Mouse (Mus musculus): Measurements from ENCODE around the gene Cxcr2. TPM values are rescaled to one million over a fixed set of nuclear protein-coding genes. Genes with fewer than 3 reads are reported as not detected.

Gene Cxcr2
- polyA plus RNA-seq, 1 experiment from 2014 or later, result 0.09 TPM

- Histone ChIP-seq H3K9me3 (no peaks in the 10 kb centered on the region; the same call in 1 of the 2 replicates), H3K9ac (replicated peaks) (no peak overlapping the region), H3K27ac (no peak overlapping the region), H3K27me3 (no peaks in the 10 kb centered on the region), H3K36me3 (no peaks in the 10 kb centered on the region), H3K4me2 (replicated peaks) (no peak overlapping the region), H3K4me1 (replicated peaks) (no peaks in the 10 kb centered on the region), H3K4me3 (replicated peaks) (no peak overlapping the region)
- no peak for ATAC-seq
- WGBS, result 64% methylated on average over 9 of the region's 9 CpGs
Observed at GRCm38 (mm10) chr1:74179624-74180408, 26.0 kb downstream of the Cxcr2 start.

DNA sequence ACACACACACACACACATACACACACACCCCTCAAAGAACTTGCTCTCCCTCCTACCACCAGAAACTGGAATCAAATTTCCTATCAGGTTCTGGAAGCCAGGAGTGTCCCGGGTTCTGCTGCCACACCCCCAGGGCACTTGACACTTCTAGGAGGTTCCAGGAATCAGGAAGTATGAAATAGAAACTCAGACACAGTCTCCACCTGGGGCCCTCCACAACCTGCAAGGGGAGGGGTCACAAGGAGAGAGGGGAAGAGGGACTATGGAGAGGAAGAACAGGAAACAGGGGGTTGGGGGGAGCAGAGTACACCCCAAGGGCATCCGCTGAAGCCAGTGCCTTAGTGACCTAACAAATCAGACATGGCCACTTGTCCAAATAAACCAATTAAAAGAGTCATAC, 27.7 kb downstream of the Cxcr2 start:
- Histone ChIP-seq H3K4me3 (replicated peaks) (no peak overlapping the region), H3K9me3 (no peaks in the 10 kb centered on the region; the same call in 1 of the 2 replicates), H3K27me3 (no peaks in the 10 kb centered on the region), H3K27ac (no peak overlapping the region), H3K9ac (replicated peaks) (no peak overlapping the region), H3K4me1 (replicated peaks) (no peaks in the 10 kb centered on the region), H3K4me2 (replicated peaks) (no peak overlapping the region), H3K36me3 (no peaks in the 10 kb centered on the region)
- ATAC-seq, result no peak
- 83% methylated on average over 2 of the region's 2 CpGs for WGBS

GRCm38 (mm10) chr1:74183006-74183405, 29.2 kb downstream of the Cxcr2 start:
- no peak overlapping the region for H3K4me3 ChIP-seq (replicated peaks)
- H3K9me3 ChIP-seq, result no peaks in the 10 kb centered on the region; the same call in 1 of the 2 replicates
- no peak for ATAC-seq
- no peaks in the 10 kb centered on the region for H3K36me3 ChIP-seq
- no peak overlapping the region for H3K4me2 ChIP-seq (replicated peaks)
- H3K4me1 ChIP-seq (replicated peaks), result no peaks in the 10 kb centered on the region
- H3K9ac ChIP-seq (replicated peaks), result no peak overlapping the region
- no peaks in the 10 kb centered on the region for H3K27me3 ChIP-seq
- WGBS, result 79% methylated on average over 2 of the region's 2 CpGs
- H3K27ac ChIP-seq, result no peak overlapping the region

DNA sequence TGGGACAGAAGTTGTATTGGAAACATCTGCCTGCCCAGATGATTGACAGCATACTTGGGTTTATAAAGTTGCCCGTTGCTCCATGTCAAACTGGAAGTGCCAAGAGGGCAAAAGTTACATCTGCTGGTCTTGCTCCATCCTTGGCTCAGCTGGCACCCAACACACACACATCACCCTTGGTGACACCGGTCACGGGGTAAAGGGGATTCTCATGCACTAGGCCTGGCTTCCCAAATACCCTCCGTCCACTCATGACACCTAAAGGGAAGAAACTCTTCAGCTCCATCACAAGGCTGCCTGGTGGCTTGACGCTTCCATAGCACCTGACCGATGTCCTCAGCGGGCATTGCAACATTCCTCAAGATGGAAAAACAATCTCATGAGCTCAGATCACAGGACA, 36.7 kb downstream of the Cxcr2 start:
- H3K9me3 ChIP-seq, result no peaks in the 10 kb centered on the region
- no peaks in the 10 kb centered on the region for H3K4me1 ChIP-seq (replicated peaks)
- 0 out of 2 replicates have a peak, but pooled peaks cover 3% of the 10 kb centered on the region for H3K27me3 ChIP-seq
- H3K36me3 ChIP-seq, result no peaks in the 10 kb centered on the region
- H3K4me2 ChIP-seq (replicated peaks), result no peak overlapping the region
- H3K9ac ChIP-seq (replicated peaks), result no peak overlapping the region
- no peak overlapping the region for H3K4me3 ChIP-seq (replicated peaks)
- no peak overlapping the region for H3K27ac ChIP-seq
- no peak for ATAC-seq
- WGBS, result 91% methylated on average over 7 of the region's 7 CpGs

DNA sequence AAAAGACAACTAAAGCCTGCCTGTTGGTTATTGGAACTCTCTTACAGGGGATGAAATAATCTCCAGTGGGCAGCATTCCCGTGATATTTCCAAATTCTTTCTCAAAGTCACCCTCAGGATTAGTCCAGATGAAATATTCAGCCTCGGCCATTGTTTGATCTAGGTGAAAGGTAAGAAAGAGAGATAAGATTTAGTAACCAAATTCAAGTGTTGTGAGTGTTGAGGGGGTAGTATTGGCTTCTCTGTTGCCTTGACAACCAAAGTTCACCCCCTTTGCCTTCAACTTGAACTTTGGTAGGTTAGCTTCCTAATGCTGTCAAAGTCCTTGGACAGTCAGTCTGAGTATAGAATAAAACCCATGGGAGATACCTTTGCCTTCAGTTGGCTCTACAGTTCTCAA, 38.9 kb downstream of the Cxcr2 start:
- ATAC-seq, result no peak
- Histone ChIP-seq H3K27me3 (peaks cover 12% of the 10 kb centered on the region), H3K4me1 (replicated peaks) (no peaks in the 10 kb centered on the region), H3K36me3 (no peaks in the 10 kb centered on the region), H3K9ac (replicated peaks) (no peak overlapping the region), H3K4me3 (replicated peaks) (no peak overlapping the region), H3K27ac (no peak overlapping the region), H3K9me3 (no peaks in the 10 kb centered on the region), H3K4me2 (replicated peaks) (no peak overlapping the region)
- 78% methylated on average over 2 of the region's 2 CpGs for WGBS

GRCm38 (mm10) chr1:74194445-74194844, 40.7 kb downstream of the Cxcr2 start, which contains the start of gene Cxcr1:
Cxcr1 (minus strand) TSS chr1:74194631.
- H3K4me2 ChIP-seq (replicated peaks), result no peak within 1 kb of the TSS
- no peaks in the 10 kb centered on the region for H3K9me3 ChIP-seq
- 72% methylated on average over 8 of the region's 8 CpGs for WGBS
- no peak within 1 kb of the TSS for H3K9ac ChIP-seq (replicated peaks)
- H3K4me3 ChIP-seq (replicated peaks), result no peak within 1 kb of the TSS
- no peak for ATAC-seq
- H3K4me1 ChIP-seq (replicated peaks), result no peaks in the 10 kb centered on the region
- H3K36me3 ChIP-seq, result no peaks in the 10 kb centered on the region
- H3K27me3 ChIP-seq, result peaks cover 21% of the 10 kb centered on the region
- no peak within 1 kb of the TSS for H3K27ac ChIP-seq

DNA sequence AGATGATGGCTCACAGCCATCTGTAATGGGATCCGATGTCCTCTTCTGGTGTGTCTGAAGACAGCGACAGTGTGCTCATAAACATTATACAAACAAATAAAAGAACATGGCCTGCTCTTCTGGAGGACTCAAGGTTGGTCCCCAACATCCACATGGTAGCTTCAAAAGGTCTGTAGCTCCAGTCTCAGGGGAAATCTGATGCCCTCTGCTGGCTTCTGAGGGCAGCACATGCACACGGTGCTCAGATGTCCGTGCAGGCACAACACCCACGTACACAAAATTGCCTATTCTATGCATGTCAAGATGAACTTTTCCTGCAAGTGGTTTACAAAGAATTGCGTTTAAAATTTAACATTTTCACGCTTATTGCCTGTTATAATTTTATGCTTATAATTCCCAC, 42.2 kb downstream of the Cxcr2 start:
- no peak overlapping the region for H3K27ac ChIP-seq
- no peaks in the 10 kb centered on the region for H3K9me3 ChIP-seq
- no peaks in the 10 kb centered on the region for H3K4me1 ChIP-seq (replicated peaks)
- WGBS, result 54% methylated on average over 7 of the region's 7 CpGs
- H3K9ac ChIP-seq (replicated peaks), result no peak overlapping the region
- ATAC-seq, result no peak
- peaks cover 32% of the 10 kb centered on the region for H3K27me3 ChIP-seq
- H3K4me2 ChIP-seq (replicated peaks), result no peak overlapping the region
- H3K36me3 ChIP-seq, result no peaks in the 10 kb centered on the region
- H3K4me3 ChIP-seq (replicated peaks), result no peak overlapping the region

GRCm38 (mm10) chr1:74196621-74197419, 43.0 kb downstream of the Cxcr2 start:
- Histone ChIP-seq H3K4me1 (replicated peaks) (no peaks in the 10 kb centered on the region), H3K9me3 (no peaks in the 10 kb centered on the region)

GRCm38 (mm10) chr1:74197726-74198470, 44.1 kb downstream of the Cxcr2 start:
- no peak overlapping the region for H3K9ac ChIP-seq (replicated peaks)
- no peaks in the 10 kb centered on the region for H3K36me3 ChIP-seq
- no peaks in the 10 kb centered on the region for H3K4me1 ChIP-seq (replicated peaks)
- H3K9me3 ChIP-seq, result no peaks in the 10 kb centered on the region
- H3K27ac ChIP-seq, result no peak overlapping the region
- no peak overlapping the region for H3K4me3 ChIP-seq (replicated peaks)
- 86% methylated on average over 12 of the region's 12 CpGs for WGBS
- H3K4me2 ChIP-seq (replicated peaks), result no peak overlapping the region
- peaks cover 43% of the 10 kb centered on the region for H3K27me3 ChIP-seq
- ATAC-seq, result no peak

More at GRCm38 (mm10) chr1:74196621-74197419, 43.0 kb downstream of the Cxcr2 start:
- no peak overlapping the region for H3K27ac ChIP-seq
- H3K27me3 ChIP-seq, result peaks cover 34% of the 10 kb centered on the region
- ATAC-seq, result no peak
- no peak overlapping the region for H3K9ac ChIP-seq (replicated peaks)
- no peak overlapping the region for H3K4me2 ChIP-seq (replicated peaks)
- H3K4me3 ChIP-seq (replicated peaks), result no peak overlapping the region
- no peaks in the 10 kb centered on the region for H3K36me3 ChIP-seq
- 84% methylated on average over 17 of the region's 17 CpGs for WGBS

DNA sequence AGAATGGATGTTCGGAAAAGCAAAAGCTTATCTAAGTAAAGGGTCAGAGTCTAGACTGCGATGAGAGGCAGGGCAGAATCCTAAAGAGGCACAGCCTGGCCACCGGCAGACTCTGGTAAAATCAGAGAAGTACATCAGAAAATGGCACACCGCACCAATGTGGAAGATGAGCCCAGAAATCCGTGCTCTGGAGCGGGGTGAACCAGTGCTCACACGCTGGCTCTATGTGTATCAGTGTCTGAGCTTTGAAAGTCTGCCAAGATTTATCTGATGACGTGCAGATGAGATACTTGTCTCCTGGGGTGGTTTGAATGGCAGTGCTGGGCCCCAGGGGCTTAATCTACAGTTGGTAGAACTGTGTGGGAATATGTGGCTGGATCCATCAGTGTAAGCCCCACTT, 45.3 kb downstream of the Cxcr2 start:
- Histone ChIP-seq H3K4me2 (replicated peaks) (no peak overlapping the region), H3K36me3 (no peaks in the 10 kb centered on the region), H3K9me3 (no peaks in the 10 kb centered on the region), H3K9ac (replicated peaks) (no peak overlapping the region), H3K27ac (no peak overlapping the region), H3K27me3 (peaks cover 48% of the 10 kb centered on the region), H3K4me1 (replicated peaks) (no peaks in the 10 kb centered on the region), H3K4me3 (replicated peaks) (no peak overlapping the region)
- 80% methylated on average over 8 of the region's 8 CpGs for WGBS
- ATAC-seq, result no peak

GRCm38 (mm10) chr1:74201048-74201844, 47.5 kb downstream of the Cxcr2 start:
- no peak overlapping the region for H3K4me2 ChIP-seq (replicated peaks)
- no peak overlapping the region for H3K27ac ChIP-seq
- ATAC-seq, result no peak
- no peaks in the 10 kb centered on the region for H3K4me1 ChIP-seq (replicated peaks)
- no peaks in the 10 kb centered on the region for H3K36me3 ChIP-seq
- no peaks in the 10 kb centered on the region for H3K9me3 ChIP-seq
- H3K4me3 ChIP-seq (replicated peaks), result no peak overlapping the region
- H3K27me3 ChIP-seq, result peaks cover 46% of the 10 kb centered on the region
- 88% methylated on average over 7 of the region's 7 CpGs for WGBS
- no peak overlapping the region for H3K9ac ChIP-seq (replicated peaks)

Data from midbrain, embryonic 13.5 days (tissue).